Mouse (Mus musculus) erythroblast, embryonic 14.5 days (primary cell): ENCODE data around the gene Prr23a3. TPM values are rescaled to one million over a fixed set of nuclear protein-coding genes. Genes with fewer than 3 reads are reported as not detected.

Experiments used
- H3K27me3 ChIP-seq: 2 replicates; pipeline ENCODE4 v1.6.1; 2012; ENCODE audit warnings: inconsistent platforms; ENCODE audit not compliant: control insufficient read depth
- H3K36me3 ChIP-seq: 2 replicates; pipeline ENCODE4 v1.6.1; 2012; ENCODE audit warnings: mild to moderate bottlenecking, inconsistent platforms; ENCODE audit not compliant: control insufficient read depth
- H3K4me1 ChIP-seq: 2 replicates; pipeline ENCODE4 v1.6.1; 2012; ENCODE audit warnings: inconsistent platforms; ENCODE audit not compliant: control insufficient read depth
- H3K4me3 ChIP-seq: replicated peaks from 2 replicates; pipeline ENCODE3; 2012; ENCODE audit warnings: moderate library complexity, mild to moderate bottlenecking, inconsistent platforms
- H3K9me3 ChIP-seq: 2 replicates; pipeline ENCODE4 v1.6.1; 2012; ENCODE audit warnings: low read length, inconsistent platforms, mixed read lengths; ENCODE audit not compliant: control insufficient read depth
- GATA1 ChIP-seq: IDR thresholded peaks from 2 replicates; pipeline ENCODE4 v1.6.1; 2012; ENCODE audit warnings: low read length, inconsistent platforms, mixed read lengths
- TAL1 ChIP-seq: IDR thresholded peaks from 3 replicates; pipeline ENCODE4 v1.6.1; 2012; ENCODE audit warnings: low read length, inconsistent platforms, mixed read lengths
- polyA plus RNA-seq: library from polyadenylated mRNA; stranded (reverse); fragments of >175 nt; gene quantifications from 2 replicates; pipeline ENCODE4 v1.2.3, GENCODE M21; 2012

Prr23a3 gene
- polyA plus RNA-seq: not detected in 2 replicates

- H3K36me3 ChIP-seq: no peaks in the 10 kb centered on the region
- peaks cover 5% of the 10 kb centered on the region; the same call in 1 of the 2 replicates for H3K27me3 ChIP-seq
- no peak within 1 kb of the TSS for H3K4me3 ChIP-seq
- no peaks in the 10 kb centered on the region for H3K4me1 ChIP-seq
- peaks cover 3% of the 10 kb centered on the region for H3K9me3 ChIP-seq
- no peak for TF ChIP-seq TAL1
Measured at GRCm38 (mm10) chr9:98864571-98864970, at the start of gene Prr23a3. Gene Prr23a3, plus strand, starts transcription at chr9:98864767.

GRCm38 (mm10) chr9:98816066-98816465, 48.5 kb upstream of the Prr23a3 start:
- Histone ChIP-seq H3K36me3 (no peaks in the 10 kb centered on the region), H3K4me1 (no peaks in the 10 kb centered on the region), H3K27me3 (no peaks in the 10 kb centered on the region), H3K4me3 (no peak overlapping the region), H3K9me3 (no peaks in the 10 kb centered on the region)
- TF ChIP-seq GATA1 (no peak), TAL1 (no peak)

- no peaks in the 10 kb centered on the region for H3K9me3 ChIP-seq
- no peaks in the 10 kb centered on the region for H3K4me1 ChIP-seq
- H3K36me3 ChIP-seq: no peaks in the 10 kb centered on the region
- H3K27me3 ChIP-seq: no peaks in the 10 kb centered on the region
- TF ChIP-seq TAL1 (no peak), GATA1 (no peak)
- no peak overlapping the region for H3K4me3 ChIP-seq
Measured at GRCm38 (mm10) chr9:98817592-98817991, 47.0 kb upstream of the Prr23a3 start.

GRCm38 (mm10) chr9:98818971-98819370, 45.6 kb upstream of the Prr23a3 start:
- TF ChIP-seq GATA1 (no peak), TAL1 (no peak)
- H3K36me3 ChIP-seq: no peaks in the 10 kb centered on the region
- no peaks in the 10 kb centered on the region for H3K27me3 ChIP-seq
- H3K4me1 ChIP-seq: no peaks in the 10 kb centered on the region
- H3K9me3 ChIP-seq: no peaks in the 10 kb centered on the region
- H3K4me3 ChIP-seq: no peak overlapping the region

GRCm38 (mm10) chr9:98819481-98819880, 45.1 kb upstream of the Prr23a3 start:
- no peak for TF ChIP-seq GATA1
- no peak for TF ChIP-seq TAL1
- Histone ChIP-seq H3K4me1 (no peaks in the 10 kb centered on the region), H3K9me3 (no peaks in the 10 kb centered on the region), H3K4me3 (no peak overlapping the region), H3K36me3 (no peaks in the 10 kb centered on the region), H3K27me3 (no peaks in the 10 kb centered on the region)

- TF ChIP-seq TAL1 (no peak), GATA1 (no peak)
- H3K27me3 ChIP-seq: no peaks in the 10 kb centered on the region
- H3K36me3 ChIP-seq: no peaks in the 10 kb centered on the region
Measured at GRCm38 (mm10) chr9:98820461-98820860, 44.1 kb upstream of the Prr23a3 start.

GRCm38 (mm10) chr9:98821067-98821466, 43.5 kb upstream of the Prr23a3 start:
- no peaks in the 10 kb centered on the region for H3K36me3 ChIP-seq
- H3K4me1 ChIP-seq: no peaks in the 10 kb centered on the region
- TF ChIP-seq TAL1: no peak
- TF ChIP-seq GATA1: no peak

More at GRCm38 (mm10) chr9:98820461-98820860, 44.1 kb upstream of the Prr23a3 start:
- H3K4me1 ChIP-seq: no peaks in the 10 kb centered on the region
- H3K9me3 ChIP-seq: no peaks in the 10 kb centered on the region
- H3K4me3 ChIP-seq: no peak overlapping the region

GRCm38 (mm10) chr9:98823805-98824204, 40.8 kb upstream of the Prr23a3 start:
- H3K4me3 ChIP-seq: no peak overlapping the region
- no peaks in the 10 kb centered on the region for H3K4me1 ChIP-seq
- TF ChIP-seq TAL1 (no peak), GATA1 (no peak)

More at GRCm38 (mm10) chr9:98821067-98821466, 43.5 kb upstream of the Prr23a3 start:
- Histone ChIP-seq H3K4me3 (no peak overlapping the region), H3K27me3 (no peaks in the 10 kb centered on the region), H3K9me3 (no peaks in the 10 kb centered on the region)

GRCm38 (mm10) chr9:98829508-98829907, 35.1 kb upstream of the Prr23a3 start:
- Histone ChIP-seq H3K4me1 (no peaks in the 10 kb centered on the region), H3K27me3 (no peaks in the 10 kb centered on the region), H3K36me3 (no peaks in the 10 kb centered on the region), H3K4me3 (no peak overlapping the region), H3K9me3 (no peaks in the 10 kb centered on the region)
- no peak for TF ChIP-seq GATA1
- TF ChIP-seq TAL1: no peak

More at GRCm38 (mm10) chr9:98823805-98824204, 40.8 kb upstream of the Prr23a3 start:
- Histone ChIP-seq H3K27me3 (no peaks in the 10 kb centered on the region), H3K36me3 (no peaks in the 10 kb centered on the region), H3K9me3 (no peaks in the 10 kb centered on the region)

- Histone ChIP-seq H3K36me3 (no peaks in the 10 kb centered on the region), H3K4me1 (no peaks in the 10 kb centered on the region), H3K27me3 (peaks cover 5% of the 10 kb centered on the region), H3K9me3 (peaks cover 9% of the 10 kb centered on the region), H3K4me3 (no peak overlapping the region)
- TF ChIP-seq GATA1 (no peak), TAL1 (no peak)
Measured at GRCm38 (mm10) chr9:98837537-98838074, 27.0 kb upstream of the Prr23a3 start.
